Mouse (Mus musculus) G1E (cell line): ENCODE data around the gene Zfp385b. TPM values are rescaled to one million over a fixed set of nuclear protein-coding genes. Genes with fewer than 3 reads are reported as not detected.

Experiments
- ATAC-seq: 2 replicates; pipeline ENCODE4 v1.8.0; 2016; ENCODE audit warnings: mild to moderate bottlenecking; ENCODE audit not compliant: insufficient number of reproducible peaks, poor library complexity, low FRiP score, severe bottlenecking; ENCODE audit errors: extremely low read depth
- DNase-seq: peaks from one replicate; pipeline ENCODE4 v3.0.0; 2012; ENCODE audit warnings: low spot score
- H3K27me3 ChIP-seq: 2 replicates; pipeline ENCODE4 v1.6.1; 2012; ENCODE audit warnings: mild to moderate bottlenecking, low read length, inconsistent platforms; ENCODE audit not compliant: insufficient read depth
- H3K36me3 ChIP-seq: replicated peaks from 2 replicates; pipeline ENCODE3; 2012; ENCODE audit warnings: mild to moderate bottlenecking, inconsistent platforms
- H3K4me1 ChIP-seq: 2 replicates; pipeline ENCODE4 v1.6.1; 2012; ENCODE audit warnings: low read depth, low read length, inconsistent platforms, mixed read lengths; ENCODE audit not compliant: insufficient read depth
- H3K4me3 ChIP-seq: 2 replicates; pipeline ENCODE4 v1.5.1; 2012; ENCODE audit warnings: low read depth, mild to moderate bottlenecking, inconsistent platforms, low read length, moderate library complexity, mixed read lengths
- H3K9me3 ChIP-seq: replicated peaks from 2 replicates; pipeline ENCODE4 v1.6.1; 2012; ENCODE audit warnings: inconsistent platforms
- CTCF ChIP-seq: IDR thresholded peaks from 2 replicates; pipeline ENCODE4 v1.5.1; 2012; ENCODE audit warnings: low read depth, low read length, inconsistent platforms, mixed read lengths
- GATA1 ChIP-seq: IDR thresholded peaks from 2 replicates; pipeline ENCODE4 v1.6.1; 2012; ENCODE audit warnings: borderline replicate concordance, low read length, inconsistent platforms, mixed read lengths
- GATA2 ChIP-seq: IDR thresholded peaks from 2 replicates; pipeline ENCODE4 v1.6.1; 2012; ENCODE audit warnings: low read depth, low read length, inconsistent platforms, borderline replicate concordance
- POLR2AphosphoS5 ChIP-seq: IDR thresholded peaks from 2 replicates; pipeline ENCODE4 v1.6.1; 2012; ENCODE audit warnings: low read depth, low read length, inconsistent platforms; ENCODE audit not compliant: insufficient replicate concordance
- TAL1 ChIP-seq: conservative IDR thresholded peaks from 2 replicates; pipeline ENCODE4 v1.6.1; 2012; ENCODE audit warnings: low read depth, low read length, inconsistent platforms, mixed read lengths
- polyA plus RNA-seq: library from polyadenylated mRNA; stranded (reverse); fragments of >175 nt; gene quantifications from 2 replicates; pipeline ENCODE4 v1.2.3, GENCODE M21; 2012
- total RNA-seq, 2 experiments: library from RNA; stranded (forward) in 1 of 2; stranded (reverse) in 1 of 2; fragments of 200-1000 nt in 1 of 2; fragments of >200 nt in 1 of 2; fragmentation: Nextera tagmentation in 1 of 2; gene quantifications; 2 replicates each; pipeline ENCODE4 v1.2.3; 2014 to 2017

Zfp385b gene
- total and polyA plus RNA-seq, 3 experiments, result 0.71 TPM; not detected in 2

DNA sequence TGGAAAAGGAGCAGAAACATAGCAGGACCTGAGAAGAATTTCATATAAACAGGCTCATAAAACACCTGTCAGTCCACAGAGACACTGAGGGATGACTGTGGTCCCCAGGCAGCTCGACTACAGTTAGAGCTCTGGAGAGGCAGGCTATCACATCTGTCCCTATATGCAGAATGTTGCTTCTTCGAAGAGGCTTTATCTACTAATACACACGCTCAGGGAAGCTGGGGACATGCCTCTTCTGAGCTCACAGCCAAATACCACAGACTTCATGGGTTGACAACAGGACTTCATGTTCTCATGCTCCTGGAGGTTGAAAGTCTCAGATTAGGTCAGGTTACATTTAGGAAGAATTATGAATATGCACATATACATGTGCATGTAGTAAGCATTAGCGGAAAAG lies 321.1 kb downstream of the Zfp385b start:
- no peaks in the 10 kb centered on the region for H3K36me3 ChIP-seq
- DNase-seq, result no peak
- no peak for ATAC-seq

DNA sequence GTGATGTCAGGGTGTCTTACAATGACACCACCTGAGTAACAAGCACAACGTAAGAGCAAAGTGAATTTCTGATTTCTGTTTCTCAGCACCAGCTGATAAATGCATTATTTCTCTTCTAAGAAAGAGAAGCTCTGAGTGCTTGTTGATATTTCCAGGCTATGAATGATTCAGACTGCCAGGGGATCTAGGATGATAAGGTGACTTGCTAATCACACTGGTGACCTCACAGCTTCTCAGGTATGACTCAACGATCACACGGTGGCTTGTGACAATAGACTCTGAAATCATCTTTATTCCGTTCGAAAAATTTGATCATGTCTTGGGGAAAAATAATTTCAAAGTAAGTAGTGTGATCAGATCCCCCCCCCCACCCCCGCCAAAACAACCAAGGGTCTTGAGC lies 321.5 kb downstream of the Zfp385b start:
- no peak for DNase-seq
- H3K4me1 ChIP-seq, result no peaks in the 10 kb centered on the region
- no peaks in the 10 kb centered on the region for H3K27me3 ChIP-seq
- H3K4me3 ChIP-seq, result no peak overlapping the region
- no peak for TF ChIP-seq POLR2AphosphoS5
- H3K9me3 ChIP-seq, result peaks cover 40% of the 10 kb centered on the region
- no peaks in the 10 kb centered on the region for H3K36me3 ChIP-seq
- no peak for ATAC-seq

More for the DNA sequence above, 321.1 kb downstream of the Zfp385b start:
- no peak for TF ChIP-seq POLR2AphosphoS5
- H3K4me3 ChIP-seq, result no peak overlapping the region
- no peaks in the 10 kb centered on the region for H3K27me3 ChIP-seq
- H3K4me1 ChIP-seq, result no peaks in the 10 kb centered on the region
- peaks cover 41% of the 10 kb centered on the region for H3K9me3 ChIP-seq

DNA sequence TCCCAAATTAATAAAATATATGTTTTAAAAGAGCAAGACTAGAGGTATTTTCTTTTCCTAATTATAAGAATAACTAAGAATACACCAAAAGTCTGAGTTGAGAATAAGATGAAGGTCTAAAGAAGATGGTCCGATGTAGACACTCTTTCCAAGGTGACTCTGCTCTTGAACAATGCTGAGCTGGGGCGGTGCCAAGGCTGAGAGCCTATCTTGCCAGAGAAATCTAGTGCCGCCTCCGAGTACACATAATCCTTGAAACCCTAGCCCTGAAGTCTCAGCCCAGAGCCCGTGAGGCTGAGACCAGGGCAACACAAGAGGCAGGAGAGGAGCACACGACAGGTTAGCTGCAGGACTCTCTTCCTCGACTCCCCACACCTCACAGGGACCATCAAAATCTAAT lies 323.4 kb downstream of the Zfp385b start:
- Histone ChIP-seq H3K27me3 (no peaks in the 10 kb centered on the region), H3K36me3 (no peaks in the 10 kb centered on the region), H3K4me3 (no peak overlapping the region), H3K4me1 (no peaks in the 10 kb centered on the region), H3K9me3 (peaks cover 32% of the 10 kb centered on the region)
- TF ChIP-seq POLR2AphosphoS5, result no peak
- no peak for TF ChIP-seq GATA1
- no peak for TF ChIP-seq CTCF
- no peak for TF ChIP-seq GATA2
- no peak for TF ChIP-seq TAL1
- no peak for DNase-seq
- ATAC-seq, result no peak

DNA sequence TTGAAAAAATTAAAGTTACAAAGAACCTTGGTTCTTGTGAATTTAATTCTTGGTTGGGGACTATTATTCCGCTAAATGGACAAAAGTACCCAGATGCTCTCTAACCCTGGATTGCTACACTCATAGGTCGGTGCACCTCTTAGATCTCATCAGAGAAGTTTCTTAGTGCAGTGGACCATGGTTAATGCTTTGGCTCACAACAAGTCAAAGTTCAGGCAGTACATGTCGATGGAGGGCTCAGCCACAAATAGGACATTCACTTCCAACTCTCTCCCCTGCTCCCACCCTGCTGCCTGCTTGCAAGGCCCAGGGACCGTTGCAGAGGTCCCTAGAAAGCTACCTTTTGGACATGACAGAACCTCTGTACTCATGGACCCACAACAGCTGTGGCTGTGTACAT lies 324.1 kb downstream of the Zfp385b start:
- no peak for TF ChIP-seq GATA2
- no peak for TF ChIP-seq CTCF
- TF ChIP-seq POLR2AphosphoS5, result no peak
- no peak for TF ChIP-seq TAL1
- no peak for TF ChIP-seq GATA1
- Histone ChIP-seq H3K4me3 (no peak overlapping the region), H3K9me3 (peaks cover 30% of the 10 kb centered on the region), H3K4me1 (no peaks in the 10 kb centered on the region), H3K27me3 (no peaks in the 10 kb centered on the region), H3K36me3 (no peaks in the 10 kb centered on the region)
- no peak for DNase-seq
- no peak for ATAC-seq

DNA sequence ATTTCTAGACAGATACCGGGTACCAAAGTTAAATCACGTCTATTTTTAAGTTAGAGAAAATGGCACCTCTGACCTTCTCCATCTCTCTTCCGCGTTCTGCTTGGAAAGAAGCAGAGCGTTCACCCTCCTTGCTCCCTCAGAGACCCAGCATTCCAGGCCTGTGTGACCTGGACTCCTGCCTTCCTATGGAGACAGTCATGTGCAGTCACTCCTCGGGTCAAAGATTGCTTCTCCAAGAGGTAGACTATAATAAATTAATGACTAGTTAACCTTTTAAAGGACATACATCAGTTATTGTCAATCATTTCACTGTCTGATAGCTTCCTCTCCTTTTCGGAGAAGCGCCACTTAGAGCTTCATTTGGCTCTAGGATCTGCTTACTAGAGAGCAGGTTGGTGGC lies 325.7 kb downstream of the Zfp385b start:
- DNase-seq (no peak), ATAC-seq (no peak)
- no peaks in the 10 kb centered on the region for H3K36me3 ChIP-seq
- no peak overlapping the region for H3K4me3 ChIP-seq
- H3K4me1 ChIP-seq, result no peaks in the 10 kb centered on the region
- H3K27me3 ChIP-seq, result no peaks in the 10 kb centered on the region
- TF ChIP-seq GATA2, result no peak
- H3K9me3 ChIP-seq, result peaks cover 29% of the 10 kb centered on the region

DNA sequence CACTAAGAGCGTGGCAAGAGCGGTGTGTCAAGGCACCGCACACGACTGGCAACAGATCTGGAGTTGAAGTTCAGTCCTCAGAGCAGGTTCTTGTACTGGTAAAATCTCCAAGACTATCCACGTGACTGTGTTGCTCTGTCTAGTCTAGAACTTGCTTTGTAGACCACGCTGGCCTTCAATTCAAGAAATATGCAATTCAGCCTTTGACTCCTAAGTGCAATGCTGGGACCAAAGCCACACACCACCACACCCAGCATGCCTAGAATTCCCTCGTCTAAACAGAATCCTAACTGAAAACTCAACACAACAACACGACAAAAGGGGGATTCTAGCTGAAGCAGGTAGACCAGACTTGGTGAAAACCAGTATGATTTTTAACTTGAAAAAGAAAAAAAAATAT lies 332.3 kb downstream of the Zfp385b start:
- Histone ChIP-seq H3K27me3 (no peaks in the 10 kb centered on the region), H3K9me3 (peaks cover 25% of the 10 kb centered on the region), H3K4me3 (no peak overlapping the region), H3K4me1 (no peaks in the 10 kb centered on the region), H3K36me3 (no peaks in the 10 kb centered on the region)
- TF ChIP-seq TAL1 (no peak), CTCF (no peak), GATA2 (no peak), POLR2AphosphoS5 (no peak), GATA1 (no peak)
- ATAC-seq (no peak), DNase-seq (no peak)

DNA sequence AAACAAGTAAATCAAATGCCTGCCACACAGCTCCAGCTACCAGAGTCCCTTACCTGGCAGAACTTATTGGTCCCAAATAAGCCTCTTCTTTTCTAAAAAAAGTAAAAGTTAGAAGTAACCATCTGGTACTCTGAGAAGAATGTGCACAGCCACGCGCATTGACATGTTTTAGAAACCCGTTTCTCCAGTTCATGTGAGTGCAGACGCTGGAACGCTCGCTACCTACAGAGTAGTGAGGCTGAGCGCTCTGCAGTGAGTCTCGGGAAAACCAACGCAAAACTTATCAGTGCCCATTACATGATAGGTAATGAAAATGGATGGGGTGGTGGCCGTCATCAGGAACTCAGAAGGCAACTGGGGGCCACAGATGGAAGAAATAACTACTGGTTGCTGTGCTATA lies 338.2 kb downstream of the Zfp385b start:
- DNase-seq (no peak), ATAC-seq (no peak)
- no peak overlapping the region for H3K4me3 ChIP-seq
- no peaks in the 10 kb centered on the region for H3K36me3 ChIP-seq
- no peaks in the 10 kb centered on the region for H3K4me1 ChIP-seq
- H3K9me3 ChIP-seq, result peaks cover 38% of the 10 kb centered on the region
- TF ChIP-seq POLR2AphosphoS5 (no peak), GATA2 (no peak), GATA1 (no peak), CTCF (no peak), TAL1 (no peak)
- no peaks in the 10 kb centered on the region for H3K27me3 ChIP-seq
